Mouse (Mus musculus): ENCODE results near the gene Thoc5.

DNA sequence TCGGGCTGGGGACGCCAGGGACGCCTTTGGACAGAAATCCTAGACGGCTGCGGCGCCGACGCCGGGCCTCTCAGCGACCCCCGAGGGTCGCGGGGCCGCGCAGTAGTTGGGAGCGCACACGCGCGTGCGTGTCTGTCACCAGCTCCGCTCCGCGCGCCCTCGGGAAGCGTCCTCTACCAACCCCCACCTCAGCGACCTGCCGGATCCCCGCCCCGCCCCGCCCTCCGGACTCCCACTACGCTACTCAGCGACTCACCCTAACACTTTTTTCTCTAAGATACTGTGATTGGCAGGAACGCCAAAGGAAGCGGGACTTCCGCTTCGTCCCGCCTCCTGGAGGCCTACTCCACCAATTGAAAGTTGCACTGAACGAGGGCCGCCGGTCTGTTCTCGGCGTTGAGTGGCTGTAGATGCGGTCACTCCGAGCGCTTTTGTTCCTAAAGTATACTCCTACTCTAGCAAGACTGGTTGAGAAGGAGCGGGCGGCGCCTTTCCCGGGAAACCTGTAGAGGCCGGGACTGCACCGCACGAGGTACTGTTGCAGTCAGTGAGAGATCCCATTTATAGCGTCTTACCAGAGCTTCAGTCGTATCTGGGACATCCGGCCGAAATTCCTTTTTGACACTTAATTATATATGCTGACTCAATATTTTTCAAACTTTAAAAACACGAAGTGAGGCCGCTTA lies 45.7 kb upstream of the Thoc5 start, which contains the start of gene Nf2:
- TF ChIP-seq CHD2 (IDR thresholded peaks at IDR 0.05; ENCODE audit: low read depth, low read length), result peak; percentile 77
- TF ChIP-seq MAFK (IDR thresholded peaks at IDR 0.05; ENCODE audit: insufficient read depth, low read depth, low read length), result peak; percentile 58; the same call in 1 of the 2 replicates
- no peak for TF ChIP-seq ZC3H11A (IDR thresholded peaks at IDR 0.05; ENCODE audit: borderline replicate concordance, low read depth, low read length)

Data from ES-E14 (cell line).